Comparison of ENCODE assay signal across 8 mouse cellular contexts in the genomic region with DNA sequence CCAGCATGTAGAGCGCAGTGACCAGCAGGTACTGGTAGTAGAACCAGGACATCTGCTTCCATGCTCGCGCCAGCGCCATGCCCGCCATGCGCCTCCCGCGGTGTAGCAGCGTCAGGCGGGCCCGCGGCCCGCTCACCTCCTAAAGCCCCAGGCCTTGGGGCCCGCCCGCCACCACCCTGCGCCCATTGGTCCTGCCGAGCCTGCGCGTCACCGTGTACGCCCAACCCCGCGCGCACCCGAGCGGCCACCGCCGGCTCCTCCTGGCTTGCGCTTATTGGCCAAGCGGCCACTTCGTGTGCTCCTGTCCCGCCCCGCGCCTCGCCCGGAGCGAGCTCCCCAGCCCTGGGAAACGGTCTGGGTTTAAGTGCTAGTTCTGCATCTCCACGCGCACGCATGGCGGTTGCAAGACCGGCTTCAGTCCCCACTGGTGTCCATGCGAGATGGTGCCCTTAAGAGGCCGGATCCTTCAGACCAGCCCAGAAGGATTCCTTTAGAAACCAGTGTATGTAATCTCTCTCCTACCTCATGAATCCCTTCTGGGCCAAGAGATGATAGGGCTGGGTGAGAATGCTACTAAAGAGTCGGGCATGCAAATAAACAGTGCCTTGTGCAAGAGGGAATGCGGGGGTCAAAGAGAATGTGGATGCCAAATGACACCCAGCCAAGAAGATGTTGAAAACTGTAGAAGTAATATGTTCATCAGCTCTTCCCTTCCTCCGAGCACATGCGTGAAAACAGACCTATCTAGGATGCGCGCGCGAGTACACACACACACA. TPM values are rescaled to one million over a fixed set of nuclear protein-coding genes. Genes with fewer than 3 reads are reported as not detected.
A peak's percentile ranks its signal among the peaks of the same experiment; 100 is the strongest.
DNase-seq lines count a peak whose midpoint lies in the region; ATAC-seq lines count a peak whose summit lies in the region.

A gene (minus strand): TSS at position 178 of the 776 bp plus-strand sequence.

- H3K36me3 ChIP-seq in forebrain, embryonic 11.5 days (ENCODE audit: control insufficient read depth, insufficient read depth, low read length): no peaks in the 10 kb centered on the region
- no peaks in the 10 kb centered on the region for H3K36me3 ChIP-seq in heart, embryonic 16.5 days (ENCODE audit: control insufficient read depth, insufficient read depth)
- no peaks in the 10 kb centered on the region for H3K36me3 ChIP-seq in liver, embryonic 15.5 days (replicated peaks)
- H3K36me3 ChIP-seq in neural tube, embryonic 12.5 days: no peaks in the 10 kb centered on the region

- peak within 1 kb of the TSS; percentile 64 for H3K4me3 ChIP-seq in forebrain, embryonic 11.5 days (ENCODE audit: low read depth, low read length)
- peak within 1 kb of the TSS; percentile 82 for H3K4me3 ChIP-seq in heart, embryonic 16.5 days (ENCODE audit: low read length)
- peak within 1 kb of the TSS; percentile 82 for H3K4me3 ChIP-seq in liver, embryonic 15.5 days (replicated peaks)
- peak within 1 kb of the TSS; percentile 69 for H3K4me3 ChIP-seq in neural tube, embryonic 12.5 days

- H3K9ac ChIP-seq in forebrain, embryonic 11.5 days (ENCODE audit: low read length): peak within 1 kb of the TSS; percentile 77
- peak within 1 kb of the TSS; percentile 85 for H3K9ac ChIP-seq in heart, embryonic 16.5 days (ENCODE audit: low read length)
- H3K9ac ChIP-seq in liver, embryonic 15.5 days: peak within 1 kb of the TSS; percentile 86
- peak within 1 kb of the TSS; percentile 79 for H3K9ac ChIP-seq in neural tube, embryonic 12.5 days

- no peaks in the 10 kb centered on the region for H3K27me3 ChIP-seq in forebrain, embryonic 11.5 days (ENCODE audit: control insufficient read depth, insufficient read depth, low read length)
- no peaks in the 10 kb centered on the region for H3K27me3 ChIP-seq in heart, embryonic 16.5 days (ENCODE audit: control insufficient read depth, insufficient read depth, low read length)
- no peaks in the 10 kb centered on the region for H3K27me3 ChIP-seq in liver, embryonic 15.5 days
- no peaks in the 10 kb centered on the region for H3K27me3 ChIP-seq in neural tube, embryonic 12.5 days (replicated peaks)

- H3K4me1 ChIP-seq in forebrain, embryonic 11.5 days (replicated peaks; ENCODE audit: control insufficient read depth, insufficient read depth, low read length): peaks cover 3% of the 10 kb centered on the region; the same call in 1 of the 2 replicates
- H3K4me1 ChIP-seq in heart, embryonic 16.5 days (ENCODE audit: control insufficient read depth, insufficient read depth, low read length): peaks cover 28% of the 10 kb centered on the region
- peaks cover 53% of the 10 kb centered on the region for H3K4me1 ChIP-seq in liver, embryonic 15.5 days (replicated peaks)
- H3K4me1 ChIP-seq in neural tube, embryonic 12.5 days: peaks cover 31% of the 10 kb centered on the region

- H3K27ac ChIP-seq in forebrain, embryonic 11.5 days (ENCODE audit: low read depth, low read length): peak within 1 kb of the TSS; percentile 70
- peak within 1 kb of the TSS; percentile 91 for H3K27ac ChIP-seq in heart, embryonic 16.5 days (ENCODE audit: low read length)
- peak within 1 kb of the TSS; percentile 86 for H3K27ac ChIP-seq in liver, embryonic 15.5 days (replicated peaks)
- peak within 1 kb of the TSS; percentile 66 for H3K27ac ChIP-seq in neural tube, embryonic 12.5 days

- DNase-seq in CD8-positive naive resting alpha-beta T cell, adult 2 months (ENCODE audit: low read depth in 2 of 2, low spot score in 2 of 2): peak; percentile 88 to 89
- DNase-seq in c-Kit-positive CD71-negative TER-119-negative erythroid progenitor cells, embryonic 14.5 days (ENCODE audit: low read depth): peak; percentile 90
- peak; percentile 98 for DNase-seq in forebrain, embryonic 11.5 days (ENCODE audit: low spot score)
- peak; percentile 97 to 98 for DNase-seq in kidney, postnatal 36 days
- peak; percentile 94 for DNase-seq in telencephalon, adult 2 months (ENCODE audit: low read depth, low spot score)

- no peaks in the 10 kb centered on the region for H3K9me3 ChIP-seq in forebrain, embryonic 11.5 days (ENCODE audit: control insufficient read depth, low read length)
- H3K9me3 ChIP-seq in heart, embryonic 16.5 days (replicated peaks; ENCODE audit: control insufficient read depth, low read length): no peaks in the 10 kb centered on the region
- no peaks in the 10 kb centered on the region for H3K9me3 ChIP-seq in liver, embryonic 15.5 days (replicated peaks)
- no peaks in the 10 kb centered on the region for H3K9me3 ChIP-seq in neural tube, embryonic 12.5 days

- 8% methylated on average over 53 of the region's 53 CpGs for WGBS in forebrain, embryonic 11.5 days
- 7% methylated on average over 53 of the region's 53 CpGs for WGBS in heart, embryonic 16.5 days
- WGBS in liver, embryonic 15.5 days (ENCODE audit: insufficient replicate concordance): 9% methylated on average over 53 of the region's 53 CpGs
- WGBS in neural tube, embryonic 12.5 days: 9% methylated on average over 53 of the region's 53 CpGs

- peak within 1 kb of the TSS; percentile 81 for H3K4me2 ChIP-seq in forebrain, embryonic 11.5 days (ENCODE audit: low read depth, low read length, severe bottlenecking)
- peak within 1 kb of the TSS; percentile 95 for H3K4me2 ChIP-seq in heart, embryonic 16.5 days (ENCODE audit: low read depth, low read length)
- H3K4me2 ChIP-seq in liver, embryonic 15.5 days: peak within 1 kb of the TSS; percentile 95
- peak within 1 kb of the TSS; percentile 73 for H3K4me2 ChIP-seq in neural tube, embryonic 12.5 days (replicated peaks)

- ATAC-seq in forebrain, embryonic 11.5 days (replicated peaks; ENCODE audit: low FRiP score): peak; percentile 100
- peak; percentile 99 for ATAC-seq in heart, embryonic 16.5 days (replicated peaks; ENCODE audit: extremely low read depth, insufficient read depth, low FRiP score)
- peak; percentile 100 for ATAC-seq in liver, embryonic 15.5 days (ENCODE audit: insufficient read depth)
- ATAC-seq in neural tube, embryonic 12.5 days (ENCODE audit: low FRiP score, low read depth): peak; percentile 99

RNA-seq across cellular contexts. Expression of the gene that starts here (rescaled TPM):
- polyA plus RNA-seq in forebrain, embryonic 11.5 days (2014; fragmentation: Nextera tagmentation; extraction: Ambion mirVana): 170 and 179 TPM in 2 replicates
- 140 and 168 TPM in 2 replicates for polyA plus RNA-seq in heart, embryonic 16.5 days (2015; fragmentation: Nextera tagmentation; extraction: Ambion mirVana)
- polyA plus RNA-seq in liver, embryonic 15.5 days (2015; fragmentation: Nextera tagmentation; extraction: Ambion mirVana): 76.4 and 80.3 TPM in 2 replicates
- 169 and 171 TPM in 2 replicates for polyA plus RNA-seq in neural tube, embryonic 12.5 days (2016; fragmentation: Nextera tagmentation; extraction: Ambion mirVana)

Comparison
In these comparisons a context has a peak if more than half of its experiments do, and no peak if none do; other contexts are left out.
1. Peak in every context shown above with its lines: DNase-seq, ATAC-seq, H3K4me3 ChIP-seq and H3K27ac ChIP-seq.